Mouse (Mus musculus) G1E (cell line): Measurements from ENCODE around the gene Tent4a.

Experiments
- CTCF ChIP-seq: IDR thresholded peaks from 2 replicates; pipeline ENCODE4 v1.5.1; 2012; ENCODE audit warnings: low read depth, low read length, inconsistent platforms, mixed read lengths
- GATA1 ChIP-seq: IDR thresholded peaks from 2 replicates; pipeline ENCODE4 v1.6.1; 2012; ENCODE audit warnings: borderline replicate concordance, low read length, inconsistent platforms, mixed read lengths

DNA sequence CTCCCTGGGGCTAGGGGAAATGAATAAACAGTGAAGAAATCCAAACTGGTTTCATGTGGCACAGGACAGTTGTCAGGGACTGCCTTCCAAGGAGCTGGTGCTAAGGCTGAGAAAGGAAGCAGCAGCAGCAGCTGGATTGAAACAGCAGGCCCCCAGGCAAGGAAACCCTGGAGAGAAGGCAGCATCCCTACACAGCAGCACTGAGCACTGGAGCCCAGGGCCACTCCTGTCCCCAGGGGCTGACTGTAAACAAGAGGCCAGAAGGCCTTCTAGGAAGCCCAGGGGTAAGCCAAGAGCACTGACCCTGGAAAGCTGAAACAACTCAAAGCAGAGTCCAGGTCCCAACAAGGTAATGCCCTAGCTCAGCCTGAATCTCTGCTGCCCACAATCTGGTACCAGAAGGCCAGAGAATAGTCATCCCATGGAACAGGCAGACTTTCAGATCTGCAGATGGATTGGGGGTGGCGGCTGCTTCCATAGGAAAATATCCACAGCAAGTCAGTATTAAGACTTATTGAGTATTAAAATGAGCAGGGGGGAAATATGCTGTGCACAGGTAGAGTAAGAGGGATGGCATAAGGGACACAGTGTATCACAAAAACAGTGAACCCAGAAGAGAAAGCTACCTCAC is 12.1 kb downstream of the Tent4a start:
- TF ChIP-seq GATA1 (no peak), CTCF (no peak)
